Mouse (Mus musculus) NIH3T3 (cell line): ENCODE data around the gene Reg3a.
"Not testable (repeated sequence)": the region's sequence is repeated elsewhere in the genome, so short reads cannot be mapped to it uniquely, and the experiment has no call there.

Source experiments
- DNase-seq: peaks from one replicate; pipeline ENCODE4 v3.0.0-alpha.2; 2012; ENCODE audit warnings: low read depth

The Reg3a gene

DNA sequence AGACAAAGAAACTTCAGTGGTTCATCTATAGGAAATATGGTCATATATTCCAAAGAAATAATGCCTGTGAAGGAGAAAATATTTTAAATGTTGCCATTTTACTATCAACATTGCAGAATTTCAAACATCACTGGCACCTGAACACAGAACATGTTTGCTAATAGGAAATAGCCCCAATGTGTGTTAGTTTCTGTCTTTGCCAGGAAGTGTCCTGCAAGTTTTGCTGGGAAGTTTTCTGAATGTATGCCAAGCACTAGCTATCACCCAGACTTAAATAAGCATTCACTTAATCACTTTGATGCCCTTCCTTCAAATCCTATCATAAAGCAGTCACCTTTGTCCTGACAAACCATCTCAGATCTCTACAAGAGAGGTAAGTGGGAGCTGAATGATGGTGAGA is at the start of gene Reg3a:
TSS of gene Reg3a (plus strand) at position 301 of the 400 bp plus-strand sequence.
- no peak for DNase-seq

DNA sequence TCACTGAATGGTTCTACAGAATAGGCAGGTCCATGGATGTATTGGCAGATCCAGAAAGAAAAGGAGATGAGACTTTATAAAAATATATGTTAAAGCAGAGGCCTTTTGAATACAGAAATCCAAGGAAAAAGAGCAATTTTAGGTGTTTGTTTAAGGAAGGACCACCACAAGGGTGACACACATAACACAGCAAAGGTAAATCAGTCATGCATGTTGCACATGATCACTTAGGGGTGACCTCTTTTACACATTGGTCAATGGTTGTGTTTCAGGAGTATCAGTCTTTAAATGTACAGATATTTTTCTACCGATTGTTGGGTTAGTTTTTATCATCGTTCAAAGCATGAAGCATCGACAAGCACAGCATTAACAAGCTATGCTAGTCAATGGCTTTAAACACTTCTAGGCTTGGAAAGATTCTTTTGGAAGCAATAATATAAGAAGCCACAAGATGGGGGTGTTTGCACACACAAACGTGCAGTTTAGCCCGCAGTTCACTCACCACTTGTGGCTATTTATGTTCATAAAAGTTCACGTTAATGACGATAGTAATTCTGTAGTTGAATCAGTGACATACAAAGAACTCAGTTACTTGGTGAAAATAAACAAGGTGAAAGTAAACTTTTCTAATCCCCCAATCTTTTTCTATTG is 48.5 kb upstream of the Reg3a start:
- peak; percentile 29 for DNase-seq

GRCm38 (mm10) chr6:78340296-78340695 is 40.2 kb upstream of the Reg3a start:
- no peak for DNase-seq

DNA sequence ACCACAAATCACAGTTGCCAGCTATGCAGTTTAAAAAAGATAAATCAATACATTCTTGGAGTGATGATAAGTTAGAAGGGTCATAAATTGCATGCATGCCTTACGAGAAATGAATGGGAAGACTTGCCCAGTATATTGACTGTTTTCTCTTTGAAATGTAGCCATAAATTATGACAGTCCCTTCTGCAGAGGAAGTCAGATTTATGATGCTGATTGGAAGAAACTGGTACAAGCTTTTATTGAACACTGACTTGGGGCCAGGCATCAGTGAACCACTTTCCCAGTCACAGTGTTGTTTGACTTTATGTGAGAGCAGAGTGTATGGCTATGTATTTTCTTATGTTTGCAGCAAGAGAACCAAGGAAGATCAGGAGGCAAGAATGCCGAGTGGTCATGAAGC is 38.8 kb upstream of the Reg3a start:
- DNase-seq, result no peak

DNA sequence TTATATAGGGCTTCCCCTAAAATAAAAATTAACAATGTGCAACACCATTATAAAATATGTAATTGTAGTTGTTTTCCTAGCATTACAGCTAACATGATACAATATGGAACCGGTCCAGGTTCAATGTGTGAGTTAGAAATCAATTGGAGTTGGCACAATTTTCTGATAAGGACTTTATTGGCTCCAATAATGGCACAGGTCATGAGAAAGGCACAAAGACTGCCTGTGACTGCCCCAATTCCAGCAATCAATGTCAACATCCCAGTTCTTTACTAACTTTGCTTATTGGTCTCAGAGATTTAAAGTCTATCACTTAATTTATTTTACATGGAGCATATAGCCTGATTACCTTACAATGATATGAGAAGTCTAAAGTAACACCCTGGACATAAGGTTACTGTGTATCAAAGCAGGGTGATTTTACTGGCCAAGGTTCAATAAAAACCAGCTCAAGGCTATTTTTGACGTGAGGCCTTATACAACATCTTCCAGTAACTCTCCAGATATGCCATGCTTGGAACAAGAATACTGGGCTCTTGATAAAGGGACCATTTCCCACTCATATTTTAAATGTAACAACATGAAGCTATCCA is 18.4 kb upstream of the Reg3a start:
- no peak for DNase-seq

DNA sequence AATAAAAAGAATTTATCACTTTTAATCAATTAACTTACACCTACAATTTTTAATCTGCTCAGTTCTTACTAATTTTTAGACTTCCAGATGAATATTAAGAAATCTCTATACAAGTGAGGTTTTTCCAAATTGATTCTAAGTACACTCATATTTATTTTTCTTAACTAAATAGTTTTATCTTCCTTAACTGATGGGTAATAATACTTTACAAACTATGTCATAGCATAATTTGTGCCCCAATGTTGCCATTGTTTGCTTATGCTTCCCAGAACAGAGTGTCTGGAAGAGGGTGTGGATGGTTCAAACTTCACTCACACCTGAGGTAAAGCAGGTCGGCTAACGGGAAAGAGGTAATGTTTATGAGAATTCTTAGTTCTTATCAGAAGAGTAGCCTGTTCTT is 10.2 kb upstream of the Reg3a start, which contains the start of gene Reg3b:
TSS of gene Reg3b (plus strand) at position 301 of the 400 bp plus-strand sequence.
- DNase-seq, result no peak

- DNase-seq, result no peak
Observed at GRCm38 (mm10) chr6:78378765-78379164, 1.7 kb upstream of the Reg3a start, which contains the start of gene Reg3d. Gene Reg3d, minus strand, starts transcription at chr6:78378865.

- no peak for DNase-seq
Observed at GRCm38 (mm10) chr6:78385609-78386008, 5.1 kb downstream of the Reg3a start.

- not testable (repeated sequence) for DNase-seq
Observed at GRCm38 (mm10) chr6:78395323-78395722, 14.8 kb downstream of the Reg3a start, which contains the start of gene Reg2. Gene Reg2, plus strand, starts transcription at chr6:78395623.

DNA sequence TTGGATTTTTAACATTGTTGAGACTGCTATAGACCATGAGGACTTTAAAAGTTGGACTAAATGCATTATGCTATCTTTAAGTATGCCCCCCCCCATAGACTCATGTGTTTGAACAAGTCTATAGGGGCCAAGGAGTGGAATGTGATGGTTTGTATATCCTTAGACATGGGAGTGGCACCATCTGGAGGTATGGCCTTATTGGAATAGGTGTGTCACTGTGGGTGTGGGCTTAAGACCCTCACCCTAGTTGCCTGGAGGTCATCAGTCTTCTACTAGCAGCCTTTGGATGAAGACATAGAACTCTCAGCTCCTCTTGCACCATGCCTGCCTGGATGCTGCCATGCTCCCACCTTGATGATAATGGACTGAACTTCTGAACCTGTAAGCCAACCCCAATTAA is 41.9 kb downstream of the Reg3a start, which contains the start of gene Reg1:
TSS of gene Reg1 (plus strand) at position 301 of the 400 bp plus-strand sequence.
- not testable (repeated sequence) for DNase-seq

DNA sequence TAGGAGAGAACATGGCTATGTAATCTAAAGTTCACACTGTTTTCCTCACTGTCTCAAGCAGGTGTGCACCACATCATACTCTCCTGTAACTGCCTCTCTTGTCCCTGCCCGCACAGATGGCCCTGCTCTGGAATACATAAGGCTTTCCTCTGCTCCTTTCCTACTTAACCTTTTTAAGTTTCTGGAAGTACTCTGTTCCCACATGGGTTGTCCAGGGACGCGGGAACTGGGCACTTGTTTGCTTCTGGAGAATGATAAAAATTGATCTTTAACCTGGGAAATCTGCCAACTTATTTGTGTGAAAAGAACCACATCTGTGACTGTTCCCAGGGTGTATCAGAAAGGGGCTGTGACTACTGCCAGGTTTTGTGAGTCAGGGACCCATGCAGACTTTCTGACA is 45.0 kb downstream of the Reg3a start:
- DNase-seq, result no peak
